Mouse (Mus musculus) forebrain, embryonic 14.5 days (tissue): ENCODE results near the gene Aip. TPM values are rescaled to one million over a fixed set of nuclear protein-coding genes. Genes with fewer than 3 reads are reported as not detected.

Source experiments
- ATAC-seq: fragments of 200-750 bp; cut with Nextera tagmentation; 2 replicates; pipeline ENCODE4 v1.8.0; 2017; ENCODE audit warnings: mild to moderate bottlenecking, moderate library complexity
- DNase-seq: peaks from one replicate; pipeline ENCODE4 v3.0.0-alpha.2; 2015; ENCODE audit warnings: low spot score
- H3K27ac ChIP-seq: fragments of 300-500 bp; sonication (generic); 2 replicates; pipeline ENCODE4 v1.5.1; 2014; ENCODE audit warnings: low read depth, mild to moderate bottlenecking, control low read depth, low read length, moderate library complexity
- H3K27me3 ChIP-seq: fragments of 300-500 bp; sonication (generic); replicated peaks from 2 replicates; pipeline ENCODE4 v1.6.1; 2014; ENCODE audit warnings: low read length, control low read depth, mixed read lengths; ENCODE audit not compliant: control insufficient read depth, insufficient read depth
- H3K36me3 ChIP-seq: fragments of 300-500 bp; sonication (generic); 2 replicates; pipeline ENCODE4 v1.6.1; 2014; ENCODE audit warnings: low read length, control low read depth; ENCODE audit not compliant: control insufficient read depth, insufficient read depth
- H3K4me1 ChIP-seq: fragments of 300-500 bp; sonication (generic); 2 replicates; pipeline ENCODE4 v1.6.1; 2014; ENCODE audit warnings: antibody characterized with exemption, low read length, control low read depth; ENCODE audit not compliant: control insufficient read depth, insufficient read depth
- H3K4me2 ChIP-seq: fragments of 300-500 bp; sonication (generic); 2 replicates; pipeline ENCODE4 v1.6.1; 2014; ENCODE audit warnings: mild to moderate bottlenecking, control low read depth, low read length
- H3K4me3 ChIP-seq: fragments of 300-500 bp; sonication (generic); 2 replicates; pipeline ENCODE4 v1.5.1; 2014; ENCODE audit warnings: low read depth, low read length, control low read depth
- H3K9ac ChIP-seq: fragments of 300-500 bp; sonication (generic); 2 replicates; pipeline ENCODE4 v1.6.1; 2014; ENCODE audit warnings: mild to moderate bottlenecking, low read length, control low read depth, moderate library complexity
- H3K9me3 ChIP-seq: fragments of 300-500 bp; sonication (generic); replicated peaks from 2 replicates; pipeline ENCODE4 v1.6.1; 2016; ENCODE audit warnings: low read length, control low read depth, mixed read lengths; ENCODE audit not compliant: control insufficient read depth
- WGBS: fragments of 180-500 bp; shearing (Covaris S2); extraction: QIAGEN DNeasy Blood & Tissue Kit; methylation state at CpG from one replicate; pipeline ENCODE4 v1.1.7; 2014; 5-methylcytosine and 5-hydroxymethylcytosine counted together
- polyA plus RNA-seq: library from polyadenylated mRNA; unstranded; fragments of >200 nt; fragmentation: Nextera tagmentation; extraction: Ambion mirVana; gene quantifications from 2 replicates; pipeline ENCODE4 v1.2.1, GENCODE M21; 2014

Aip gene
- polyA plus RNA-seq, 1 experiment from 2014 or later = 85.2 TPM

- Histone ChIP-seq H3K27me3 (no peaks in the 10 kb centered on the region), H3K4me2 (peak overlapping the region; percentile 50), H3K36me3 (peaks cover 20% of the 10 kb centered on the region), H3K4me3 (peak overlapping the region; percentile 39), H3K9me3 (no peaks in the 10 kb centered on the region), H3K27ac (peak overlapping the region; percentile 80), H3K4me1 (peaks cover 4% of the 10 kb centered on the region), H3K9ac (peak overlapping the region; percentile 58; the same call in 1 of the 2 replicates)
- WGBS = 3% methylated on average over 38 of the region's 38 CpGs
- ATAC-seq = peak; percentile 80
- peak; percentile 100 for DNase-seq
Measured at GRCm38 (mm10) chr19:4121097-4121805, 4.4 kb downstream of the Aip start.

GRCm38 (mm10) chr19:4120496-4120895, 5.2 kb downstream of the Aip start:
- Histone ChIP-seq H3K27me3 (no peaks in the 10 kb centered on the region), H3K4me3 (peak overlapping the region; percentile 39; the same call in 1 of the 2 replicates), H3K4me1 (peaks cover 4% of the 10 kb centered on the region), H3K9me3 (no peaks in the 10 kb centered on the region), H3K9ac (peak overlapping the region; percentile 13; the same call in 1 of the 2 replicates), H3K27ac (no peak overlapping the region), H3K36me3 (peaks cover 28% of the 10 kb centered on the region), H3K4me2 (peak overlapping the region; percentile 50)
- no peak for ATAC-seq
- no peak for DNase-seq
- 100% methylated on average over 2 of the region's 2 CpGs for WGBS

- H3K36me3 ChIP-seq = peaks cover 34% of the 10 kb centered on the region
- H3K9me3 ChIP-seq = no peaks in the 10 kb centered on the region
- peaks cover 4% of the 10 kb centered on the region for H3K4me1 ChIP-seq
- WGBS = 92% methylated on average over 6 of the region's 6 CpGs
- DNase-seq = no peak
- H3K27me3 ChIP-seq = no peaks in the 10 kb centered on the region
- H3K4me3 ChIP-seq = no peak overlapping the region
- H3K4me2 ChIP-seq = peak overlapping the region; percentile 50; the same call in 1 of the 2 replicates
- ATAC-seq = no peak
- H3K27ac ChIP-seq = no peak overlapping the region
- peak overlapping the region; percentile 13; the same call in 1 of the 2 replicates for H3K9ac ChIP-seq
Measured at GRCm38 (mm10) chr19:4119716-4120487, 5.8 kb downstream of the Aip start.

GRCm38 (mm10) chr19:4118350-4118749, 7.3 kb downstream of the Aip start:
- peaks cover 49% of the 10 kb centered on the region for H3K36me3 ChIP-seq
- no peak overlapping the region for H3K4me3 ChIP-seq
- no peak overlapping the region for H3K9ac ChIP-seq
- H3K4me2 ChIP-seq = no peak overlapping the region
- DNase-seq (no peak), ATAC-seq (no peak)
- no peak overlapping the region for H3K27ac ChIP-seq
- no peaks in the 10 kb centered on the region for H3K9me3 ChIP-seq
- H3K4me1 ChIP-seq = peaks cover 4% of the 10 kb centered on the region
- no peaks in the 10 kb centered on the region for H3K27me3 ChIP-seq
- 96% methylated on average over 2 of the region's 2 CpGs for WGBS

GRCm38 (mm10) chr19:4117006-4117405, 8.7 kb downstream of the Aip start:
- ATAC-seq (no peak), DNase-seq (no peak)
- Histone ChIP-seq H3K4me2 (no peak overlapping the region), H3K9ac (no peak overlapping the region), H3K27me3 (no peaks in the 10 kb centered on the region), H3K4me1 (peaks cover 4% of the 10 kb centered on the region), H3K36me3 (peaks cover 61% of the 10 kb centered on the region), H3K9me3 (no peaks in the 10 kb centered on the region), H3K4me3 (no peak overlapping the region), H3K27ac (no peak overlapping the region)
- 97% methylated on average over 7 of the region's 7 CpGs for WGBS

- 86% methylated on average over 11 of the region's 11 CpGs for WGBS
- DNase-seq = no peak
- Histone ChIP-seq H3K9ac (no peak overlapping the region), H3K4me1 (peaks cover 4% of the 10 kb centered on the region), H3K9me3 (no peaks in the 10 kb centered on the region), H3K36me3 (peaks cover 71% of the 10 kb centered on the region), H3K4me2 (no peak overlapping the region), H3K27me3 (no peaks in the 10 kb centered on the region), H3K27ac (no peak overlapping the region), H3K4me3 (no peak overlapping the region)
- no peak for ATAC-seq
Measured at GRCm38 (mm10) chr19:4115816-4116215, 9.8 kb downstream of the Aip start.

GRCm38 (mm10) chr19:4115144-4115543, 10.5 kb downstream of the Aip start:
- H3K9ac ChIP-seq = no peak overlapping the region
- no peaks in the 10 kb centered on the region for H3K27me3 ChIP-seq
- no peak overlapping the region for H3K27ac ChIP-seq
- no peak overlapping the region for H3K4me2 ChIP-seq
- DNase-seq (no peak), ATAC-seq (no peak)
- H3K4me1 ChIP-seq = no peaks in the 10 kb centered on the region
- H3K9me3 ChIP-seq = no peaks in the 10 kb centered on the region
- H3K4me3 ChIP-seq = no peak overlapping the region
- H3K36me3 ChIP-seq = peaks cover 71% of the 10 kb centered on the region
- WGBS = 94% methylated on average over 10 of the region's 10 CpGs

GRCm38 (mm10) chr19:4114551-4114950, 11.1 kb downstream of the Aip start:
- no peak for DNase-seq
- Histone ChIP-seq H3K9me3 (no peaks in the 10 kb centered on the region), H3K9ac (no peak overlapping the region), H3K27me3 (no peaks in the 10 kb centered on the region), H3K4me3 (no peak overlapping the region), H3K4me1 (no peaks in the 10 kb centered on the region), H3K36me3 (peaks cover 71% of the 10 kb centered on the region), H3K27ac (no peak overlapping the region), H3K4me2 (no peak overlapping the region)
- no peak for ATAC-seq
- WGBS = 95% methylated on average over 10 of the region's 10 CpGs

- no peaks in the 10 kb centered on the region for H3K9me3 ChIP-seq
- ATAC-seq (no peak), DNase-seq (no peak)
- no peaks in the 10 kb centered on the region for H3K4me1 ChIP-seq
- no peak overlapping the region for H3K4me3 ChIP-seq
- no peaks in the 10 kb centered on the region for H3K27me3 ChIP-seq
- no peak overlapping the region for H3K9ac ChIP-seq
- no peak overlapping the region for H3K4me2 ChIP-seq
- peaks cover 70% of the 10 kb centered on the region for H3K36me3 ChIP-seq
- H3K27ac ChIP-seq = no peak overlapping the region
- WGBS = 76% methylated on average over 5 of the region's 5 CpGs
Measured at GRCm38 (mm10) chr19:4113806-4114230, 11.8 kb downstream of the Aip start.
